Mouse (Mus musculus) myocyte (in vitro differentiated cells): ENCODE measurements around the gene Zbtb8os.

Source experiments
- E2F4 ChIP-seq: IDR thresholded peaks from one replicate; pipeline ENCODE4 v1.6.1; 2011; ENCODE audit warnings: mild to moderate bottlenecking, control low read depth, moderate library complexity; ENCODE audit not compliant: insufficient read depth
- MAX ChIP-seq: IDR thresholded peaks from one replicate; pipeline ENCODE4 v1.6.1; 2011; ENCODE audit warnings: low read depth, mild to moderate bottlenecking, control low read depth
- MYOD1 ChIP-seq, 3 experiments: IDR thresholded peaks; one replicate each; pipeline ENCODE4 v1.6.1; 2011; ENCODE audit warnings: control low read depth in 2 of 3, low read depth in 2 of 3, mild to moderate bottlenecking in 2 of 3, moderate library complexity in 1 of 3; ENCODE audit not compliant: insufficient read length in 2 of 3, control insufficient read depth in 1 of 3
- POLR2A ChIP-seq: IDR thresholded peaks from one replicate; pipeline ENCODE4 v1.6.1; 2011; ENCODE audit warnings: low read depth, mild to moderate bottlenecking, control low read depth, moderate library complexity; ENCODE audit not compliant: insufficient read length
- POLR2AphosphoS2 ChIP-seq: IDR thresholded peaks from one replicate; pipeline ENCODE4 v1.6.1; 2011; ENCODE audit warnings: low read depth, control low read depth; ENCODE audit not compliant: insufficient read length
- REST ChIP-seq: IDR thresholded peaks from one replicate; pipeline ENCODE4 v1.6.1; 2011; ENCODE audit warnings: mild to moderate bottlenecking, control low read depth, moderate library complexity; ENCODE audit not compliant: insufficient read depth, insufficient read length
- TCF3 ChIP-seq: IDR thresholded peaks from one replicate; pipeline ENCODE4 v1.6.1; 2011; ENCODE audit warnings: low read depth, control low read depth; ENCODE audit not compliant: insufficient read length

DNA sequence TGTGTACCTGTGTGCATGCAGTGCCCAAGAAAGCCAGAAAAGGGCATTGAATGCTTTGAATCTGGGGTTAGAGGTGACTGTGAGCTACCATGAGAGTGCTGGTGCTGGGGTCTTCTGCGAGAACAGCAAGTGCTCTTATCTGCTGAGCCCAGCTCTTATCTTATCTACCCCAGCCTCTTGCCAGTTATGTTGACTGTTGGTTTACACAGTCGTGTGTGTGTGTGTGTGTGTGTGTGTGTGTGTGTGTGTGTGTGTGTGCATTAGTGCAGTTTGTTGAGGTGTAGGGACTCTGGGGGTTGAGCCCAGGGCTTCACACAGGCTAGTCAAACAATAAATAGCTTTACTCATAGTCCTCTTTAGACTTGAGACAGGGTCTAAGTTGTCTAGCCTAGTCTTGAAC is 40.3 kb upstream of the Zbtb8os start:
- no peak for TF ChIP-seq POLR2A
- TF ChIP-seq E2F4 = no peak
- TF ChIP-seq MAX = no peak
- TF ChIP-seq POLR2AphosphoS2 = no peak
- TF ChIP-seq MYOD1 (IDR thresholded peaks at IDR 0.05; ENCODE audit: control insufficient read depth in 1 of 3, insufficient read length in 2 of 3, low read depth in 2 of 3) = no peak
- no peak for TF ChIP-seq TCF3
- TF ChIP-seq REST = no peak
